Mouse (Mus musculus): ENCODE measurements at regions not wholly inside any gene's neighbourhood (a gene's known extent, or its start where the extent isn't known, plus 50 kb on each side); places are given as distances from the start of the nearest gene placed in this dataset.

DNA sequence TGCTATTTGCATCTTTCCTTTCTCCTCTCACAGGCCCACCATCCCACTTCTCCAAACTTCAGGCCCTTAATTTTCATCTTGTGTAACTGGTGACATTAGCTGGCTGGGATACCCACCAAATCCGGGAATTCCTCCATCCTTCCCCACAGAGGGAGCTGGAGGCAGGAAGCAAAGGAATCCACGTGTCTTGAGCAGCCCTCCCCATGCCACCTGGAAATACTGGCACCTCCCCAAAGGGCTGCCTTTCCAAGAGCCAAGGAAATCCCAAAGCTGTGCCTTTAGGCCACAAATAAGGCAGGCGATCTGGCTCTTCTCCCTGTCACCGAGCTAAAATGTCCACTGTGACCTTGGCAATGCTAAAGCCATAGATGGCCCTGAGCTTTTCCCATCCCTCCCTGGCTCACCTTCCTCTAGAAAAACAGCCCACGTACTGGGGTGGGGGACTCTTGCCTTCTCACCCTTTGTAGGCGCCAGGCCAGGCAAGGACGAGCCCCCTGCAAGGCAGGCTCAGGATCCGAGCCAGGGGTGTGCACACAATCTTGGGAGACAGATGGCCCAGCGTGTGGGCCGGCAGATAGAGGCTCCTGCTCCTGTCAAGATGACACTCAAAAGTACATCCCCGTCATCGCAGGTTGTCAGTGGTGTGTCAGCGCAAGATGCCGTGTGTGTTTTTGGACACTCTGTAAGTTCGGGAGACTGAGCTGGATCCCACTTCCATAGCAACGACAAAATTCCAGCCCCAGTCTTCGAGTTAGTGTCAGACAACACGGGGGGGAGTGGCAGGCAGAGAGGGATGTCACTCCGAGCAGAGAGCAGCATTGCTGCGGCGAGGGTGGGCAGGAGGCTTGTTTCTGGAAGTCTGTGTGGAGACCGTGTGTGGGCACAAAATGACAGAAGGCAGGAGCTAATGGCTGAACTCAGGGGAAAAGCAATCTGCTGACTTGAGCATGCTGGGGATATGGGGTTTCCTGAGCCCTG is 414.4 kb downstream of the Gm45692 start:
- Histone ChIP-seq H3K9me3 (ENCODE audit: control insufficient read depth, low read length) (no peaks in the 10 kb centered on the region), H3K4me2 (replicated peaks) (no peak overlapping the region), H3K9ac (no peak overlapping the region), H3K4me1 (replicated peaks; ENCODE audit: control insufficient read depth, insufficient read depth, low read length) (no peaks in the 10 kb centered on the region; the same call in 1 of the 2 replicates), H3K36me3 (replicated peaks; ENCODE audit: control insufficient read depth, insufficient read depth) (no peaks in the 10 kb centered on the region), H3K4me3 (replicated peaks; ENCODE audit: low read length) (no peak overlapping the region), H3K27me3 (ENCODE audit: control insufficient read depth, insufficient read depth, low read length) (no peaks in the 10 kb centered on the region; the same call in 1 of the 2 replicates), H3K27ac (no peak overlapping the region)
- no peak for ATAC-seq (ENCODE audit: low FRiP score)
- DNase-seq (ENCODE audit: low spot score), result no peak
- 60% methylated on average over 22 of the region's 22 CpGs for WGBS

DNA sequence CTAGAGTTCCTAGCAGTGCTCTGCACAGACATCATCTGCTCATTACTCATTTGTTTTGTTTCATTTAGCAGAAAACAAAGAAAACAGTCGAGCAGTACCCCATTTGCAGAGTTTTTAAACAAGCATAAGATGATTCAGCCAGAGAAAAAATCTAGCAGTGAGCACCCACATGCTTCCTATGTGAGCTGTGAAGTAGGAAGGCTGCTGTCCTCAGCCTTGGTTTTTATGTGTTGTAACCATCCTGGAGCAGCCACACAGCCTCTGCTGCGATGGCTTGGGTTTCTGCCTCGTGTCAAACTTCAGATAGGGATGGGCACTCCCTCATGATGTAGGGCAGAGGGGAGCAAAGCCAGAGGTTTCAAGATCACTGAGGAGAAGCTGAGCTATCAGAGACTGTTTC is 416.5 kb downstream of the Gm45692 start:
- no peak overlapping the region for H3K4me3 ChIP-seq (replicated peaks; ENCODE audit: low read length)
- ATAC-seq (ENCODE audit: low FRiP score) (no peak), DNase-seq (ENCODE audit: low spot score) (no peak)
- H3K27ac ChIP-seq, result no peak overlapping the region
- H3K4me2 ChIP-seq (replicated peaks), result no peak overlapping the region
- no peaks in the 10 kb centered on the region; the same call in 1 of the 2 replicates for H3K4me1 ChIP-seq (replicated peaks; ENCODE audit: control insufficient read depth, insufficient read depth, low read length)
- WGBS, result 66% methylated on average over 3 of the region's 3 CpGs
- H3K27me3 ChIP-seq (ENCODE audit: control insufficient read depth, insufficient read depth, low read length), result no peaks in the 10 kb centered on the region; the same call in 1 of the 2 replicates
- H3K9me3 ChIP-seq (ENCODE audit: control insufficient read depth, low read length), result no peaks in the 10 kb centered on the region
- H3K36me3 ChIP-seq (replicated peaks; ENCODE audit: control insufficient read depth, insufficient read depth), result no peaks in the 10 kb centered on the region
- no peak overlapping the region for H3K9ac ChIP-seq

DNA sequence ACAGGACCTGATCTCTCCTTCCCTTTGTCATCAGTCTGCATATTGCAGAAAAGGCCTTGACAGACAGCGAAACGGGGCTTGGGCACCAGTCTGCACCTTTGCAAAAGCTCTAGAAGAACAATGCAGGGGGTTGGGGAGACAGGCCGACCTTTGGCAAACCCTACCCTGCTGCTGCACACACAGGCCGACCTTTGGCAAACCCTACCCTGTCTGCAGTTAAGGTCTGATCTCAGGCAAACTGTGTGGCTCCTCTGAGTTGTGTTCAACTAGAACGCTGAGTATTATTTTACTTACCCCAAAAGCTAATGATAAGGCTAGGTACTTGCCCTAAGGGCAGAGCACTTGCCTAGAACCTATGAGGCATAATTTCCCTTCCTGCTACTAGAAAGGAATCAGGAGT is 423.4 kb upstream of the Zfp703 start:
- ATAC-seq (ENCODE audit: low FRiP score) (no peak), DNase-seq (ENCODE audit: low spot score) (no peak)
- Histone ChIP-seq H3K4me2 (replicated peaks) (no peak overlapping the region), H3K27ac (no peak overlapping the region), H3K27me3 (ENCODE audit: control insufficient read depth, insufficient read depth, low read length) (no peaks in the 10 kb centered on the region), H3K4me1 (replicated peaks; ENCODE audit: control insufficient read depth, insufficient read depth, low read length) (no peaks in the 10 kb centered on the region), H3K9ac (no peak overlapping the region), H3K4me3 (replicated peaks; ENCODE audit: low read length) (no peak overlapping the region), H3K9me3 (ENCODE audit: control insufficient read depth, low read length) (no peaks in the 10 kb centered on the region), H3K36me3 (replicated peaks; ENCODE audit: control insufficient read depth, insufficient read depth) (no peaks in the 10 kb centered on the region)
- WGBS, result 71% methylated on average over 5 of the region's 5 CpGs

DNA sequence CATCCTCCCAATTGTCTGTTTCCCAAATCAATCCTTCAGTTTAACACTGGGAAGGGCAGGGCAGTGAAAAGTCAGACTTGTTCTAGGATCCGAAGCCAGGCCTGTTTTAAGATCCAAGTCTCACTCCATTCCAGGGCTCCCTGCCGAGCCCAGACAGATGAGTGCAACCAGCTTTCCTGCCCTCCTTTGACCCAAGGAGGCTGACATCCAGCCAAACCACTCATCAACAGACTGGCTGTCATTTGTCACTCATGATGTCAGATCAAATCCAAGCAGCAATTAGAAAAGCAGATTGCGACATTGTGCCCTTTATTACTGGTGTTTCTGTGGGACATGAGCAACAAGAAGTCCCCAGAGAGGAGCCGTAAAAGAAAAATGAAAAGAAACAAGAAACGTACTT is 417.9 kb upstream of the Zfp703 start:
- no peaks in the 10 kb centered on the region for H3K4me1 ChIP-seq (replicated peaks; ENCODE audit: control insufficient read depth, insufficient read depth, low read length)
- no peaks in the 10 kb centered on the region for H3K36me3 ChIP-seq (replicated peaks; ENCODE audit: control insufficient read depth, insufficient read depth)
- DNase-seq (ENCODE audit: low spot score) (no peak), ATAC-seq (ENCODE audit: low FRiP score) (no peak)
- no peak overlapping the region for H3K9ac ChIP-seq
- no peaks in the 10 kb centered on the region for H3K9me3 ChIP-seq (ENCODE audit: control insufficient read depth, low read length)
- WGBS, result 71% methylated on average over 5 of the region's 5 CpGs
- H3K27me3 ChIP-seq (ENCODE audit: control insufficient read depth, insufficient read depth, low read length), result no peaks in the 10 kb centered on the region
- no peak overlapping the region for H3K4me3 ChIP-seq (replicated peaks; ENCODE audit: low read length)
- H3K4me2 ChIP-seq (replicated peaks), result no peak overlapping the region
- H3K27ac ChIP-seq, result no peak overlapping the region

DNA sequence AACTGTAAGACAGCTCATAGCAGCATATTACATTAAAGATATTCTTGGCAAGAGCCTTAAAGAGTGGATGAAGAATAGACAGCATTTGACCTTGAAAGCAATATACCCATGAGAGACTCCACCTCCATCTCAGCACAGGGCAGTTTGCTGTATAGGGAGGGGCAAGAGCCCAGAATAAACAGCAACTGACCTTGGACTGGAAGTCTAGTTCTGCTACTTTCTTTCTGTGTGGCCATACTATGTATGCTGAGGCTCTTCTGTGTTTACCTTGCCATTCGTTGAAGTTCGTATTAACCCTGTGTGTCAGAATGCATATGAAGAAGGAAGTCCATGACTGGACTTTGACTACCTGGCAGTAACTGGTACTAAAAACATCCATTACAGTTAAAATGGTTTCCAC is 414.0 kb upstream of the Zfp703 start:
- Histone ChIP-seq H3K27me3 (ENCODE audit: control insufficient read depth, insufficient read depth, low read length) (no peaks in the 10 kb centered on the region), H3K4me3 (replicated peaks; ENCODE audit: low read length) (no peak overlapping the region)
- WGBS, result 92% methylated on average over 2 of the region's 2 CpGs

DNA sequence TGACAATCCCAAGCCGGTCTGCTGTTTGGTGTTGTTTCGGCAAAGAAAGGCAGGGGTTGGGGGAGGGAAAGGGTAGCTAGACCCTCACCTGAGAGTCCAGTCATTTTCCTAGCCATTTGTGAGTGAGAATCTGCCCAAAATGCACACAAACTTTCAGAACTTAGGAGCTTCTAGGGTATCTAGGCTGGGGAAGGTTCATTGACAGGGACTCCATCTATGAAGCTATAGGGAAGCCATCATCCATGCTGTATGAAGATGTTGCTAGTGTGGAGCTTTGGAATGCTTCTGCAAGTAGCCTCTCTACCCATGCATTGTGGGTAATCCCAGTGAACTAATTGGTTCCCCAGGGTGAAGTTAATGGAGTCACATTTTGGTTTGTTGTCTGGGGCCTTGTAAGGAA is 412.9 kb upstream of the Zfp703 start:
- Histone ChIP-seq H3K4me1 (replicated peaks; ENCODE audit: control insufficient read depth, insufficient read depth, low read length) (no peaks in the 10 kb centered on the region; the same call in 1 of the 2 replicates), H3K4me2 (replicated peaks) (no peak overlapping the region), H3K27ac (no peak overlapping the region), H3K27me3 (ENCODE audit: control insufficient read depth, insufficient read depth, low read length) (no peaks in the 10 kb centered on the region), H3K4me3 (replicated peaks; ENCODE audit: low read length) (no peak overlapping the region), H3K36me3 (replicated peaks; ENCODE audit: control insufficient read depth, insufficient read depth) (no peaks in the 10 kb centered on the region), H3K9ac (no peak overlapping the region), H3K9me3 (ENCODE audit: control insufficient read depth, low read length) (no peaks in the 10 kb centered on the region)
- DNase-seq (ENCODE audit: low spot score) (no peak), ATAC-seq (ENCODE audit: low FRiP score) (no peak)
- 91% methylated on average over 2 of the region's 2 CpGs for WGBS

More for the DNA sequence above, 414.0 kb upstream of the Zfp703 start:
- Histone ChIP-seq H3K4me2 (replicated peaks) (no peak overlapping the region), H3K36me3 (replicated peaks; ENCODE audit: control insufficient read depth, insufficient read depth) (no peaks in the 10 kb centered on the region), H3K4me1 (replicated peaks; ENCODE audit: control insufficient read depth, insufficient read depth, low read length) (no peaks in the 10 kb centered on the region), H3K27ac (no peak overlapping the region), H3K9me3 (ENCODE audit: control insufficient read depth, low read length) (no peaks in the 10 kb centered on the region), H3K9ac (no peak overlapping the region)
- DNase-seq (ENCODE audit: low spot score), result no peak
- ATAC-seq (ENCODE audit: low FRiP score), result no peak

DNA sequence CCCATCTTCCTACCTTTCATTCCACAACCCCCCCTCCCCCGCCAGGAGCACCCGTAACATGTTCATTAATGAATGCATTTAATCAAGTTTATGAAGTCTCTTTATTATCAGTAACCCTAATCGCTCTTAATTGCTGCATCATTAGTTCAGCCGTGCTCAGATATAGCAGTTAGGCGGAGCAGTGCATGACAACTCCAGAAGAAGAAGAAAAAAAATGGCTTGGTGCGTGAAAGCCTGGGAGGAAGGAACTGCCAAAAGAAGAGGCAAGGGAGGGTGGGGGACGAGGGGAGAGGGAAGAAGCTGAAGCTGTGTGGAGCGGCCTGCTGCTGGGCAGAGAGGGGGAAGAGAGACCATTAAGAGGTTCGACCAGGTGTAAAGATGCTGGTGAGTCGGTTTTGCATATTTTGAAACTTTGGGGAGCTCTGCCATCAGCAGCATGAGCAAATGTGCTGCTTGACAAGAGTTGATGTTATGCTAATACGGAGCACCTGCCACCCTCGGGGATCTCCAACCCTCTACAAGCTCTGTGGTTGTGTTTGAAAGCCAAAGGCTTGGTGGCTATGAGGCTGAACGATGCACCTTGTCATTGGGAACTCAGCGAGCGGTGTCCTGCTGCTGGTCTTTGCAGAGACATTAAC is 408.6 kb upstream of the Zfp703 start:
- Histone ChIP-seq H3K27ac (no peak overlapping the region), H3K9ac (no peak overlapping the region), H3K9me3 (ENCODE audit: control insufficient read depth, low read length) (peaks cover 13% of the 10 kb centered on the region; the same call in 1 of the 2 replicates), H3K4me1 (replicated peaks; ENCODE audit: control insufficient read depth, insufficient read depth, low read length) (no peaks in the 10 kb centered on the region; the same call in 1 of the 2 replicates), H3K36me3 (replicated peaks; ENCODE audit: control insufficient read depth, insufficient read depth) (no peaks in the 10 kb centered on the region), H3K27me3 (ENCODE audit: control insufficient read depth, insufficient read depth, low read length) (no peaks in the 10 kb centered on the region), H3K4me2 (replicated peaks) (no peak overlapping the region), H3K4me3 (replicated peaks; ENCODE audit: low read length) (no peak overlapping the region)
- no peak for DNase-seq (ENCODE audit: low spot score)
- 61% methylated on average over 15 of the region's 15 CpGs for WGBS
- ATAC-seq (ENCODE audit: low FRiP score), result no peak

DNA sequence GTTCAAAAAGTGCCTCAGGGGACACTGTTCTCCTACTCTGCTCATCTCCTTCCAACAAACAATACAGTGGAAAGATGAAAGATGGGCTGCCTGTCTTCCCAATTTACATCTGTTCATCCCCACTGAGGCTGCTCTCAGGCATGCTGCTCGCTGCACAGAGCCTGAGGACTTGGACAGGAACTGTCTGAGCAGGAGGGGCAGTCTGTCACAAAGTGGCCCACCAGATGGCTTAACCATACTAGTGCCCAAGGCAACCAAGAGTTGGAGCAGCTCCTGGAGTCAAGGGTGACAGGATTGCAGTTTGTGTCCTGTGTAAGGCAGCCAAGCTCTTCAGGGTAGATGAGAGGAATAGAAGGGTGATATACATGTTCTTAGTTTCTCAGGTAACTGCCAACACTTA is 388.3 kb upstream of the Zfp703 start:
- H3K4me1 ChIP-seq (replicated peaks; ENCODE audit: control insufficient read depth, insufficient read depth, low read length), result peaks cover 9% of the 10 kb centered on the region
- H3K36me3 ChIP-seq (replicated peaks; ENCODE audit: control insufficient read depth, insufficient read depth), result no peaks in the 10 kb centered on the region
- ATAC-seq (ENCODE audit: low FRiP score), result no peak
- DNase-seq (ENCODE audit: low spot score), result no peak
- no peak overlapping the region for H3K4me2 ChIP-seq (replicated peaks)
- H3K27me3 ChIP-seq (ENCODE audit: control insufficient read depth, insufficient read depth, low read length), result no peaks in the 10 kb centered on the region
- 47% methylated on average over 1 of the region's 1 CpGs for WGBS
- no peak overlapping the region for H3K27ac ChIP-seq
- H3K4me3 ChIP-seq (replicated peaks; ENCODE audit: low read length), result no peak overlapping the region
- H3K9ac ChIP-seq, result no peak overlapping the region
- no peaks in the 10 kb centered on the region for H3K9me3 ChIP-seq (ENCODE audit: control insufficient read depth, low read length)

DNA sequence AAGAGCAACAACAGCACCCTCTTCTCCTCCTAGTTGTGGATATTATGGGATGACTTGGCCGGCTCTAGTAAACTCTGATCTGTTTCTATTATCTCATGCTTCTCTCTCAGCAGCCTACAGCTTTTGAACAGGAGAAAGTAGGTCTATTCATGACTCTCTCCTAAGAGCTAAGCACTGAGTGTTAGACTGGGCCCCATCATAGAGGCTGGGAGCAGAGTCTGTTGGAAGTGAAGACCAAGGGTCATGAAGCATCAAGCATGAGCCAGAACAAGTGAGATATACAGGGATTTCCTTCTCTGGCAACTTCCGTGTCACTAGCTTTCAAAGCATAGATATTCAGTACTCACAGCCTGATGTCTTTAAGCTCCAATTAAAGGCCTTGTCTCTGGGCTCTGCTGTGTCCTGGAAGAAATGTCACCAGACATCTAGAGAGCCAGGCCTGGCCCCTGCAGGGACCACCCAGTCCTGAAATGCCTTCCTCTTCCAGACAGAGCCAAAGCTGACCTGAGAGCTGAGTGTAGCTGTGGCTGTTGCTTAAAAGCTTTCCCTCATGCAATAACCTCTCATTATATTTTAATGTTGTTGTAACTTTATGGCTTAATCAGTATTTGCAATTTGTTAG is 386.4 kb upstream of the Zfp703 start:
- no peak overlapping the region for H3K9ac ChIP-seq
- no peak for DNase-seq (ENCODE audit: low spot score)
- H3K9me3 ChIP-seq (ENCODE audit: control insufficient read depth, low read length), result no peaks in the 10 kb centered on the region
- H3K4me3 ChIP-seq (replicated peaks; ENCODE audit: low read length), result no peak overlapping the region
- no peak for ATAC-seq (ENCODE audit: low FRiP score)
- H3K36me3 ChIP-seq (replicated peaks; ENCODE audit: control insufficient read depth, insufficient read depth), result no peaks in the 10 kb centered on the region
- H3K27me3 ChIP-seq (ENCODE audit: control insufficient read depth, insufficient read depth, low read length), result no peaks in the 10 kb centered on the region
- H3K4me1 ChIP-seq (replicated peaks; ENCODE audit: control insufficient read depth, insufficient read depth, low read length), result peaks cover 22% of the 10 kb centered on the region
- no peak overlapping the region for H3K4me2 ChIP-seq (replicated peaks)
- 84% methylated on average over 2 of the region's 2 CpGs for whole genome bisulfite sequencing
- no peak overlapping the region for H3K27ac ChIP-seq
